Mouse (Mus musculus) lung, adult 2 months (tissue): ENCODE measurements around the gene Srarp.

Source experiments
- CTCF ChIP-seq: fragments of 200-500 bp; IDR thresholded peaks from 2 replicates; pipeline ENCODE4 v1.5.1; 2011; ENCODE audit warnings: mild to moderate bottlenecking, low read length, control low read depth; ENCODE audit not compliant: insufficient read depth
- POLR2A ChIP-seq: fragments of 200-500 bp; IDR thresholded peaks from 2 replicates; pipeline ENCODE4 v1.6.1; 2011; ENCODE audit warnings: low read depth, mild to moderate bottlenecking, control low read depth, low read length, borderline replicate concordance; ENCODE audit errors: extremely low read depth

GRCm38 (mm10) chr4:141432666-141433065 is 3.2 kb downstream of the Srarp start:
- no peak for TF ChIP-seq CTCF
- TF ChIP-seq POLR2A, result no peak
